Mouse (Mus musculus): ENCODE measurements around the gene Nim1k. TPM values are rescaled to one million over a fixed set of nuclear protein-coding genes. Genes with fewer than 3 reads are reported as not detected.
A peak's percentile ranks its signal among the peaks of the same experiment; 100 is the strongest.

The Nim1k gene
- polyA plus RNA-seq (2012; ENCODE audit: insufficient read depth, low replicate concordance): 0.23 TPM in 1 of 2 replicates, not detected in the other

DNA sequence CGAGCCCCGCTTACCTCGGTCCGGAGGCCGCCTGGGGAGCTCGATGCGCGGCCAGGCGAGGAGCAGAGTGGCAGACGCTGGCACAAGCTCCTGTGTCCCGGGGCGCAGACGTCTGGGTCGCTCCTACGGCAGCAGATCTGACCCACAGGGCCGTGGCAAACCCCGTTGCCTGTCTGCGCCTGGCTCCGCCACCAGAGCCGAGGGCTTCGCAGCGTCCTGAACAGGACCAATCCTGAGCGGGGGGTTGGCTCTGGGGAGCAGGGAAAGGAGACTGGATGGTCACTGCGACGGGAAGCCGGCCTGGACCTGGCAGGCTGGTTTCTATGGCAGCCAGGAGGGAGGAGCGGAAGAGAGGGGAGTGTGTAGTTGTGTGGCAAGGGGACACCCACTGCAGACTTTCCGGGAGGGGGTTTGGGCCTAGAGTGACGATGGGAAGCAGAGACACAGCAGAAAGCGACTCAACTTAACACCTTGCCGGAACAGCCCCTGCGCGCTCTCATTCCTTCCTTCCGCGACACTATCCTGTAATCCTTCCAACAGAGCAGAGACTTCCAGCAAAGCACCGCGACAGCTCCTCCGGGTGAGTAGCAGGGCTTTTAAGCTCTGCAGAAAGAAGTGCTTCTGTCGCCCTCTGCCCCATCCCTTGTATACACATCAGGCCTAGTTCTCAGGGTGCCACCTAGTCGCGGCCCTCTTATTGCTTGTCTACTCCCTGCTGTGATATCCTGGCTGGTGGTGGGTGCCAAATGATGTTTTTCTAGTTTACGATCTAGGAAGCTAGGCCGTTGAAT, at the start of gene Nim1k:
TSS of gene Nim1k (minus strand) at position 202 of the 791 bp plus-strand sequence.
- peaks cover 16% of the 10 kb centered on the region for H3K27me3 ChIP-seq (replicated peaks)
- H3K4me3 ChIP-seq (replicated peaks): peak within 1 kb of the TSS; percentile 86
- no peak for TF ChIP-seq FLI1 (IDR thresholded peaks at IDR 0.05; ENCODE audit: low read length)
- TF ChIP-seq GATA1 (IDR thresholded peaks at IDR 0.05; ENCODE audit: borderline replicate concordance, low read length): no peak
- H3K4me1 ChIP-seq: peaks cover 12% of the 10 kb centered on the region; the same call in 1 of the 2 replicates
- no peaks in the 10 kb centered on the region for H3K9me3 ChIP-seq
- peaks cover 12% of the 10 kb centered on the region for H3K36me3 ChIP-seq (replicated peaks; ENCODE audit: low read length)

DNA sequence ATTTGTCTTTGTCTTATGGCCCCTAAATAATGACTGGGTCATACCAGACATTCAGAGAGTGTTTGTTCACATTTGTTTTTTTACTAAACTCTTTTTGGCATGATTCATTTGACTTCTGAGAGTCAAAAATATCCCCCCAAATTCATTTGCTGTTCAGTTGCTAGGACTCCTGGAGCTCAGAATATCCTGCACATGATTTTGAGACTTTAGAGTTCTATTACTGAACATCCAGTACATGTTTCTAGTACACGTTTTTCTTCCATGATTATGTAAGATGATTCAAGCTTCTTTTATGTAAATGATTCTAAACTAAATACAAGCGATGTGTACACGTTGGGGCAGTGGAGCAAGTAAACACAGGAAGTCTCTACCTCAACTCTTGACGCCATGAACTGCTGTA, 42.0 kb upstream of the Nim1k start:
- Histone ChIP-seq H3K4me3 (replicated peaks) (no peak overlapping the region), H3K9me3 (no peaks in the 10 kb centered on the region), H3K4me1 (peaks cover 28% of the 10 kb centered on the region), H3K36me3 (replicated peaks; ENCODE audit: low read length) (no peaks in the 10 kb centered on the region), H3K27me3 (replicated peaks) (no peaks in the 10 kb centered on the region)
- TF ChIP-seq GATA1 (IDR thresholded peaks at IDR 0.05; ENCODE audit: borderline replicate concordance, low read length) (no peak), FLI1 (IDR thresholded peaks at IDR 0.05; ENCODE audit: low read length) (no peak)

DNA sequence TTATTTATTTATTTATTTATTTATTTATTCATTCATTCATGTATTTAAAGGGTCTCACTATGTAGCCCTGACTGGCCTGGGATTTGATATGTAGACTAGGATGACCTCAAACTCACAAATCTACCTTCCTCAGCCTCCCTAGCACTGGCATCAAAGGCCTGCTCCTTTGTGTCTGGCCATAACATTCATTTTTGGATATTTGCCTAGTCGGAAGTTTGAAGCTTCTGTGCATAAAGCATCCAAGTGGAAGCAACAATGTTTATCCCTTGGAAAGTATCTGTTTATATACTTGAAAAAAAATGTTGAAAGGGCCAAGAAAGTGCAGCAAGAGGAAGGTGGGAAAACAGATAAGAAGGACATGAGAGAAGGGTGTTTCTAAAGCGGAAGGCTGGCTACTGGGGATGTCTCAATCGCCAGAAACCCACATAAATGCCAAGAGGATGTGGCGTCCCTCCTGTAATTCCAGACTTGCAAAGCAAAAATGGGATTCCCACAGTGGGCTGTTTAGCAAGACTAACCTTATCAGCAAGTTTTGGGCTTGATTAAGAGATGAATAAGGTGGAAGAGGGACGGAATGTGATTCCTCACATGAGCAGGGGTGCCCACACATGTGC, 37.2 kb upstream of the Nim1k start:
- TF ChIP-seq FLI1 (IDR thresholded peaks at IDR 0.05; ENCODE audit: low read length) (no peak), GATA1 (IDR thresholded peaks at IDR 0.05; ENCODE audit: borderline replicate concordance, low read length) (no peak)

DNA sequence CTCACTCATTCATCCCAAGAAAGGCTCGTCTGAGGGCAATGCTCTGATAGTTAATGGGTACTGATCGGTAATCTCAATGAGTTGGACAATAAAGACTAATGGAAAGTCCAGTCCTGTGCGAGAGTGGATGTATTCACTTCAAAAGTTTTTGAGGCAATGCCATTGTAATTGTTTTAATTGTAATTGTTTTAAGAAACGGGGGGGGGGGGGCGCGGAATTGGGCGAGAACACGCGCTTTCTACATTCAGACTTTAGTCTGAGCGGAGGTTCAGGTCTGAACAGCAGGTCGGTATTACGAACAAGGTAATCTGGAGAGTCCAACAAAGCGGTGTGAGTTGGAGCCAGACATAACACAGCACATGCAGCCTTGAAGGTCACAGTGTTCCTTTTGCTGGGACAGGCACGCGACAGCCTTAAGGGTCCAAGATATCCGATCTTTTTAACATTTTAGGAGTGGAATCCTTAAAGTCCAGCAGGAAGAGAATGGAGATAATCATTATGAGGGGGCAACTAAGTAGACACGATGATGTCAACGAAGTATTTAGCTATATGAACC, 36.0 kb upstream of the Nim1k start:
- TF ChIP-seq FLI1 (IDR thresholded peaks at IDR 0.05; ENCODE audit: low read length) (no peak), GATA1 (IDR thresholded peaks at IDR 0.05; ENCODE audit: borderline replicate concordance, low read length) (no peak)

More for the DNA sequence above, 37.2 kb upstream of the Nim1k start:
- Histone ChIP-seq H3K27me3 (replicated peaks) (no peaks in the 10 kb centered on the region), H3K4me3 (replicated peaks) (no peak overlapping the region), H3K36me3 (replicated peaks; ENCODE audit: low read length) (peaks cover 12% of the 10 kb centered on the region), H3K4me1 (peaks cover 44% of the 10 kb centered on the region), H3K9me3 (no peaks in the 10 kb centered on the region)

DNA sequence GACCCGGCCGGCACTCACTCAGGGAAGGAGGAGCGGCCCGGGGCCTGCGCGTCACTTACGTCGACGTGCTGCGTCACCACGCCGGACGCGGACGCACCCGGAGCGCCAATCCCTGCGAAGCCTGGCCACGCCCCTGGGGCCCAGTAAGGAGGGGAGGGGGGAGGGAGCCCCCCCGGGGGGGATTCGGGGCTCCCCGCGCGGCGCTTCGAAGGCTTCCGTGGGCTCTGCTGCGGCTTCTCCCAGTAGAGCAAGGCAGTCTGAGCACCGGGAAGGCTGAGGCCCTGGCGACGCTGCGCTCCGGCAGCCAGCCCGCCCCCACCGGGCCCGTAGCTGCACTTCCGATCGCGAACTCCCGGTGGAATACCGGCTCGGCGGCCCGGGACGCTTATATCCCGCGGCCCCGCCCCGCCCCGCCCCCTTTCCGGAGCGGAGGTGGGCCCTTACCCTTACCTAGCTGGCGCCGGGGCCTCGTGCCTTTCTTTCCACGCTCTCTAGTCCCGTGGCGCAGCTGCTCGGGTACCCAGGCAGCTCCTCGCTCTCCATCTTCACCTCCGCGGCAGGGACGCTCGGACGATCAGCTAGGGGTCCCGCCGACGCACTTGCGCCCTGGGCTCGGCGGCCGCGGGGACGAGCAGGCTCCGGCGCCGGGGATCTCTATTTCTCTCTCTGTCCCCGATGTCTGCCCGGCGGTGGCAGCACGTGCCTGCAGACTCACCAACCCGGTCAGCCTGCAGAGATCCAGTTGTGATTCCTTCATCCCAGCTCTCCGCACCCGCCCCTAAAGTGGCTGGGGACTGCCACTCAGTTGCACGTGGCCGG, 35.3 kb upstream of the Nim1k start, which contains the start of gene Zfp131:
TSS of gene Zfp131 (minus strand) at position 129 of the 819 bp plus-strand sequence.
- H3K4me1 ChIP-seq: peaks cover 50% of the 10 kb centered on the region
- H3K36me3 ChIP-seq (replicated peaks; ENCODE audit: low read length): peaks cover 27% of the 10 kb centered on the region
- TF ChIP-seq FLI1 (IDR thresholded peaks at IDR 0.05; ENCODE audit: low read length): no peak
- no peak for TF ChIP-seq GATA1 (IDR thresholded peaks at IDR 0.05; ENCODE audit: borderline replicate concordance, low read length)
- H3K9me3 ChIP-seq: no peaks in the 10 kb centered on the region
- H3K27me3 ChIP-seq (replicated peaks): no peaks in the 10 kb centered on the region
- H3K4me3 ChIP-seq (replicated peaks): peak within 1 kb of the TSS; percentile 96

More for the DNA sequence above, 36.0 kb upstream of the Nim1k start:
- Histone ChIP-seq H3K9me3 (no peaks in the 10 kb centered on the region), H3K4me1 (peaks cover 48% of the 10 kb centered on the region), H3K4me3 (replicated peaks) (peak overlapping the region; percentile 96), H3K36me3 (replicated peaks; ENCODE audit: low read length) (peaks cover 21% of the 10 kb centered on the region), H3K27me3 (replicated peaks) (no peaks in the 10 kb centered on the region)

DNA sequence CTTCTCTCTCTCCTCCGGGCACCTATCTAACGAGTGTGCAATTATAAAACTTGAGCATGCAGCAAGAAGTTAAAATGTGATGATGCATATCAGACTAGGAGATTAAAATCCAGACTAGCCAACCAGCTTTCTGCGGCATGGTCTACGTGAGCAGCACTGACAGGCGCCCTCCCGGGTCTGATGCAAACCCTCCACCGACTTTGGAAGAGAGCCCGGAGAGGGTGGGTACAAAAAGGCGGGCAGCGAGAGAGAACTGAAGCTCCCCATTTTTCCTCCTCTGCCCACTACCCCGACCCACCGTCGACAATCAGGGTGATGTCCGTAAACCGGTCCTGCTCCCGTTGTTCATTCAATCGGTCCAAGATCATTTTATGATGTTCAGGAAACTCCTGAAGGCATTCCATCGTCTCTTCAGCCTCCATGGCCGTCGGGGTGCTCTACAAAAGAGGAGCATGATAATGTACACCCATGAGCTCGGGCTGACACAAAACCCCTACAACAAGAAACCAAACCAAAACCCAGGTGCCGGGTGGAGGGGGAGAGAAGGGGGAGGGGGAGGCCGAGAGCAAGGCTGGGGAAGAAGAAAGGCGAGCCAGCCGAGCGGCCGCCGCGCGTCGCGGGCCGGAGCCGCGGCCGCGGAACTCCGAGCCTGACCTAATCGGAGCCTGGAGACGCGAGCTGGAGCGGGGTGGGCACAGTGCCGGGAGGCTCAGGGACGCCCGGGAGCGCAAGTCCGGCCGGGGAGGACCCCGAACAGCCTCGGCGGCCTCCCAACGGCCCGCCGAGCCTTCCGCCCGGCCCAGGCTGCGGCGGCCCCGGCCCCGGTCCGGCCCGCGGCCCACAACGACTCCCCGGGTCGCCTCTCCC, 34.4 kb upstream of the Nim1k start:
- H3K27me3 ChIP-seq (replicated peaks): no peaks in the 10 kb centered on the region
- TF ChIP-seq FLI1 (IDR thresholded peaks at IDR 0.05; ENCODE audit: low read length) (no peak), GATA1 (IDR thresholded peaks at IDR 0.05; ENCODE audit: borderline replicate concordance, low read length) (no peak)
- no peaks in the 10 kb centered on the region for H3K9me3 ChIP-seq
- peak overlapping the region; percentile 96 for H3K4me3 ChIP-seq (replicated peaks)
- peaks cover 36% of the 10 kb centered on the region for H3K36me3 ChIP-seq (replicated peaks; ENCODE audit: low read length)
- peaks cover 50% of the 10 kb centered on the region for H3K4me1 ChIP-seq

DNA sequence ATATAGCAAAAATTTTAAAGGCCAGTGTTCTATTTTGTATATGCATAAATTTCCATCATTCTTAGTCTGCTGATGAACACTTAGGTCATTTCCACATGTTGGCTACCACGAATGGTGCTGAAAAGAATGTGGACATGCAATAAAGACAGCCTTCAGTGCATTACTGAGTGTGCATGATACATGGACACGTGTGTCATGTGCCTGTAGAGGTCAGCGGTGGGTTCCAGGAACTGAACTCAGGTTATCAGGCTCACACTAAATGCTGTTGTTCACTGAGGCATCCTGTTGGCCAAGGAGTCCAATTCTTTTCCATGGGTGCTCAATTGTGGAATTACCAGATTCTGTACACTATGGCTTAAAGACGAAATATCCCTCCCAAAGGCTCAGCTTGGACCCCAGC, 27.9 kb upstream of the Nim1k start:
- no peak for TF ChIP-seq GATA1 (IDR thresholded peaks at IDR 0.05; ENCODE audit: borderline replicate concordance, low read length)
- no peak for TF ChIP-seq FLI1 (IDR thresholded peaks at IDR 0.05; ENCODE audit: low read length)
- peaks cover 10% of the 10 kb centered on the region for H3K4me1 ChIP-seq
- no peaks in the 10 kb centered on the region for H3K9me3 ChIP-seq
- H3K27me3 ChIP-seq (replicated peaks): no peaks in the 10 kb centered on the region
- no peak overlapping the region for H3K4me3 ChIP-seq (replicated peaks)
- H3K36me3 ChIP-seq (replicated peaks; ENCODE audit: low read length): peaks cover 93% of the 10 kb centered on the region

DNA sequence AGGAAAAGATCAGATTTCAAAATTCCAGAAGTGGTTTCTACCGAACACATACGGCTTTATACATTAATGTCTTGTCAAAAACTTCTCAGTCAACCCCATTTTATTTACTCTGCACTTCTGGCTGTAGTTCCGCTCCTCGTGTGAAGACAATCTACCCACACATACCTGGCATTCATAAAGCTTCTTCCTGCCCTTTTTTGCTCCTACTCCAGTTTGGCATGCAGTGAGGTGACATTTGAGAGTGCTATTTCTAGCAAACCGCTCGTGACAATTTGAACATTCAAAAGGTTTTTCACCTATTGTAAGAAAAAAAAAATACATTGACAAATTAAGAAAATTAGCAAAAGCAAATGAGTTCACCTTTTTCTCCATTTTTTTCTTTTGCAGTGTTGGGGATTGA, 12.9 kb upstream of the Nim1k start:
- H3K4me1 ChIP-seq: peaks cover 23% of the 10 kb centered on the region
- H3K36me3 ChIP-seq (replicated peaks; ENCODE audit: low read length): peaks cover 96% of the 10 kb centered on the region
- no peaks in the 10 kb centered on the region for H3K27me3 ChIP-seq (replicated peaks)
- no peak overlapping the region for H3K4me3 ChIP-seq (replicated peaks)
- TF ChIP-seq GATA1 (IDR thresholded peaks at IDR 0.05; ENCODE audit: borderline replicate concordance, low read length) (no peak), FLI1 (IDR thresholded peaks at IDR 0.05; ENCODE audit: low read length) (no peak)
- no peaks in the 10 kb centered on the region for H3K9me3 ChIP-seq
